8 mouse cellular contexts compared by ENCODE assay signal in the genomic region with DNA sequence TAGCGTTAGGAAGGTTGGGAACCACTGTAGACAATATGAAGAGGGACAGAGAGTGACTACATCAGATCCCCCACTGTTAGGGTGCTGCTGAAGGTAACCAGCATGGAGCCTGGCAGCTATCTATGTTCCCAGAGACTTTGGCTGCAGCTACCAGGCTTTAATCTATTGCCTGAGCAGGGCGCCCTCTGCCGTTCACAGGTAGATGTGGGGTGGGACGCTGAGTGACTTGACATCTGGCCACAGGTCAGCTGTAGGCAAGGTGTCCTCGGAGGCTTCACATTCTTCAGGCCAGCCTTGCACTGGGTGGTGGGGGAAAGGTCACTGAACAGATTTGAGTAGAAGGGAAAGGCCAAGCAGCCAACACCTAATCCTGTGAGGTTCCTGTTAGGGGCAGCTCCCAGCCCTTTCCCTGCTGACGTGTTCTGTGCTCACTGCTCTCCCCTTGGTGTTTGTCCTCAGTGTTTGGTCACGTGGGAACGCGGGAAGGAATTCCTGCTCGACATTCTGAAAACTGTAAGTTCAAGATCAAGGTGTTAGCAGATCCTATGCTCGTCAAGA. TPM values are rescaled to one million over a fixed set of nuclear protein-coding genes. Genes with fewer than 3 reads are reported as not detected.
DNase-seq lines count a peak whose midpoint lies in the region; ATAC-seq lines count a peak whose summit lies in the region.

No protein-coding gene starts in this region.

- WGBS in forebrain, embryonic 11.5 days: 15% methylated on average over 11 of the region's 11 CpGs
- WGBS in forebrain, embryonic 16.5 days: 16% methylated on average over 11 of the region's 11 CpGs

- no peak overlapping the region for H3K4me3 ChIP-seq in forebrain, embryonic 11.5 days (ENCODE audit: low read depth, low read length)
- no peak overlapping the region for H3K4me3 ChIP-seq in forebrain, embryonic 16.5 days (replicated peaks; ENCODE audit: low read length)

- H3K4me1 ChIP-seq in forebrain, embryonic 11.5 days (replicated peaks; ENCODE audit: control insufficient read depth, insufficient read depth, low read length): peaks cover 2% of the 10 kb centered on the region; the same call in 1 of the 2 replicates
- peaks cover 10% of the 10 kb centered on the region; the same call in 1 of the 2 replicates for H3K4me1 ChIP-seq in forebrain, embryonic 16.5 days (replicated peaks; ENCODE audit: control insufficient read depth, insufficient read depth, low read length)

- peak; percentile 42; the same call in 1 of the 2 replicates for ATAC-seq in forebrain, embryonic 11.5 days (replicated peaks; ENCODE audit: low FRiP score)
- no peak for ATAC-seq in forebrain, embryonic 16.5 days
- peak; percentile 59 for ATAC-seq in granulocyte monocyte progenitor cell, adult 5-6 weeks (replicated peaks; ENCODE audit: poor library complexity, severe bottlenecking)

- H3K9ac ChIP-seq in forebrain, embryonic 11.5 days (ENCODE audit: low read length): no peak overlapping the region
- no peak overlapping the region for H3K9ac ChIP-seq in forebrain, embryonic 16.5 days (replicated peaks; ENCODE audit: low read depth, low read length)

- H3K9me3 ChIP-seq in forebrain, embryonic 11.5 days (ENCODE audit: control insufficient read depth, low read length): no peaks in the 10 kb centered on the region
- no peaks in the 10 kb centered on the region for H3K9me3 ChIP-seq in forebrain, embryonic 16.5 days (ENCODE audit: control insufficient read depth, low read length)

- H3K36me3 ChIP-seq in forebrain, embryonic 11.5 days (ENCODE audit: control insufficient read depth, insufficient read depth, low read length): no peaks in the 10 kb centered on the region
- no peaks in the 10 kb centered on the region for H3K36me3 ChIP-seq in forebrain, embryonic 16.5 days (ENCODE audit: control insufficient read depth, insufficient read depth)

- peak; percentile 85 for DNase-seq in forebrain, embryonic 11.5 days (ENCODE audit: low spot score)
- peak; percentile 50 for DNase-seq in WW6 (ENCODE audit: low read depth, low spot score)
- peak; percentile 45 to 63 for DNase-seq in cerebellum, postnatal 4 days (ENCODE audit: low spot score in 2 of 2)
- peak; percentile 50 to 62 for DNase-seq in layer of hippocampus, postnatal 36 days
- DNase-seq in mesoderm, embryonic 11.5 days (ENCODE audit: low read depth, low spot score): peak; percentile 70
- DNase-seq in testis, postnatal 10 days (ENCODE audit: low spot score): peak; percentile 85

- no peak overlapping the region for H3K27ac ChIP-seq in forebrain, embryonic 11.5 days (ENCODE audit: low read depth, low read length)
- H3K27ac ChIP-seq in forebrain, embryonic 16.5 days (ENCODE audit: low read length): no peak overlapping the region

- H3K4me2 ChIP-seq in forebrain, embryonic 11.5 days (ENCODE audit: low read depth, low read length, severe bottlenecking): no peak overlapping the region
- no peak overlapping the region for H3K4me2 ChIP-seq in forebrain, embryonic 16.5 days (ENCODE audit: low read length)

- H3K27me3 ChIP-seq in forebrain, embryonic 11.5 days (ENCODE audit: control insufficient read depth, insufficient read depth, low read length): peaks cover 7% of the 10 kb centered on the region; the same call in 1 of the 2 replicates
- H3K27me3 ChIP-seq in forebrain, embryonic 16.5 days (replicated peaks; ENCODE audit: control insufficient read depth, insufficient read depth, low read length): no peaks in the 10 kb centered on the region; the same call in 1 of the 2 replicates

RNA-seq across cellular contexts. Expression of gene Spaca7, which starts 11.3 kb away (rescaled TPM):
- not detected in 2 replicates for polyA plus RNA-seq in forebrain, embryonic 11.5 days (2014; fragmentation: Nextera tagmentation; extraction: Ambion mirVana)
- not detected in 2 replicates for polyA plus RNA-seq in forebrain, embryonic 16.5 days (2015; fragmentation: Nextera tagmentation; extraction: Ambion mirVana)
- total RNA-seq in granulocyte monocyte progenitor cell, adult 5-6 weeks (2014; fragmentation: Nextera tagmentation): not detected in 2 replicates
- not detected in 2 replicates for total RNA-seq in granulocyte monocyte progenitor cell, adult 5-6 weeks (2017)
- total RNA-seq in layer of hippocampus, postnatal 36 days (2021): not detected
